Mouse (Mus musculus): ENCODE measurements at regions not wholly inside any gene's neighbourhood (a gene's known extent, or its start where the extent isn't known, plus 50 kb on each side); places are given as distances from the start of the nearest gene placed in this dataset.

DNA sequence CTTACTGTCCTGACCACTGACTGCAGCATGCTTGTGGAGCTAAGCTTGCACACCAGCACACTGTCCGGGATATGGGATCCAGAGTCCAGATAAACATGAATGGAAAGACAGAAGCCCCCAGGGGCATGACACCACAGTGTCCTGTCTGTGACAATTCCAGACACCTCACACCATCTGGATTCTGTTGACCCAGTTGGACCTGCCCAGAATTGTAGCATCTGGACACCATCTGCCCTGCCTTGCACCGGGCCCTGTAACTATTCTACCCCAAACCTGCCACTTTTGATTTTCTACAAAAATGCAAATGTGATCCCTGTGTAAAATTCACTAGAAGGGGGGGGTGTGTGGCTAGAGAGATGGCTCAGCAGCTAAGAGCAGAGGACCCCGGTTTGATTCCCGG, 114.5 kb upstream of the Hs6st1 start:
- TF ChIP-seq MAFK (IDR thresholded peaks at IDR 0.05; ENCODE audit: insufficient read depth, low read depth, low read length) (no peak), CHD2 (IDR thresholded peaks at IDR 0.05; ENCODE audit: low read depth, low read length) (no peak), HCFC1 (IDR thresholded peaks at IDR 0.05; ENCODE audit: borderline replicate concordance, insufficient read depth, low read length) (no peak), ZC3H11A (IDR thresholded peaks at IDR 0.05; ENCODE audit: borderline replicate concordance, low read depth, low read length) (no peak)
